Mouse (Mus musculus) spleen, adult 2 months (tissue): ENCODE data around the gene Zfp362. TPM values are rescaled to one million over a fixed set of nuclear protein-coding genes. Genes with fewer than 3 reads are reported as not detected.

Source experiments
- DNase-seq, 2 experiments: peaks; one replicate each; pipeline versions ENCODE4 v3.0.0 to v3.0.0-alpha.2; 2012 to 2021; ENCODE audit warnings: low spot score in 2 of 2, low read depth in 1 of 2
- H3K27ac ChIP-seq: fragments of 200-500 bp; 2 replicates; pipeline ENCODE4 v1.5.1; 2012; ENCODE audit warnings: low read length, inconsistent platforms; ENCODE audit not compliant: insufficient read depth
- H3K27me3 ChIP-seq: fragments of 200-500 bp; 2 replicates; pipeline ENCODE4 v1.6.1; 2012; ENCODE audit warnings: mild to moderate bottlenecking, moderate library complexity, low read length, inconsistent platforms; ENCODE audit not compliant: control insufficient read depth, insufficient read depth
- H3K36me3 ChIP-seq: fragments of 200-500 bp; 2 replicates; pipeline ENCODE4 v1.6.1; 2012; ENCODE audit warnings: mild to moderate bottlenecking, low read length, inconsistent platforms; ENCODE audit not compliant: control insufficient read depth, insufficient read depth
- H3K4me1 ChIP-seq: fragments of 200-500 bp; 2 replicates; pipeline ENCODE4 v1.6.1; 2011; ENCODE audit warnings: inconsistent platforms; ENCODE audit not compliant: control insufficient read depth, insufficient read depth, insufficient read length
- H3K4me3 ChIP-seq: fragments of 200-500 bp; 2 replicates; pipeline ENCODE4 v1.5.1; 2011; ENCODE audit warnings: mild to moderate bottlenecking, inconsistent platforms; ENCODE audit not compliant: insufficient read depth, insufficient read length; ENCODE audit errors: extremely low read depth
- CTCF ChIP-seq: fragments of 200-500 bp; IDR thresholded peaks from 2 replicates; pipeline ENCODE4 v1.5.1; 2011; ENCODE audit warnings: mild to moderate bottlenecking, inconsistent platforms; ENCODE audit not compliant: insufficient read depth, insufficient read length, insufficient replicate concordance; ENCODE audit errors: extremely low read depth
- POLR2A ChIP-seq: fragments of 200-500 bp; IDR thresholded peaks from 2 replicates; pipeline ENCODE4 v1.6.1; 2011; ENCODE audit warnings: low read depth, low read length, inconsistent platforms
- WGBS: fragments of 180-500 bp; shearing (Covaris S2); methylation state at CpG from one replicate; pipeline ENCODE4 v1.1.7; 2018; 5-methylcytosine and 5-hydroxymethylcytosine counted together
- polyA plus RNA-seq: library from polyadenylated mRNA; depleted of rRNA; stranded (reverse); fragments of >200 nt; gene quantifications from 2 replicates; pipeline ENCODE4 v1.2.3, GENCODE M21; 2012; rRNA removed

Gene Zfp362
- polyA plus RNA-seq = 52.7 and 69.3 TPM in 2 replicates

DNA sequence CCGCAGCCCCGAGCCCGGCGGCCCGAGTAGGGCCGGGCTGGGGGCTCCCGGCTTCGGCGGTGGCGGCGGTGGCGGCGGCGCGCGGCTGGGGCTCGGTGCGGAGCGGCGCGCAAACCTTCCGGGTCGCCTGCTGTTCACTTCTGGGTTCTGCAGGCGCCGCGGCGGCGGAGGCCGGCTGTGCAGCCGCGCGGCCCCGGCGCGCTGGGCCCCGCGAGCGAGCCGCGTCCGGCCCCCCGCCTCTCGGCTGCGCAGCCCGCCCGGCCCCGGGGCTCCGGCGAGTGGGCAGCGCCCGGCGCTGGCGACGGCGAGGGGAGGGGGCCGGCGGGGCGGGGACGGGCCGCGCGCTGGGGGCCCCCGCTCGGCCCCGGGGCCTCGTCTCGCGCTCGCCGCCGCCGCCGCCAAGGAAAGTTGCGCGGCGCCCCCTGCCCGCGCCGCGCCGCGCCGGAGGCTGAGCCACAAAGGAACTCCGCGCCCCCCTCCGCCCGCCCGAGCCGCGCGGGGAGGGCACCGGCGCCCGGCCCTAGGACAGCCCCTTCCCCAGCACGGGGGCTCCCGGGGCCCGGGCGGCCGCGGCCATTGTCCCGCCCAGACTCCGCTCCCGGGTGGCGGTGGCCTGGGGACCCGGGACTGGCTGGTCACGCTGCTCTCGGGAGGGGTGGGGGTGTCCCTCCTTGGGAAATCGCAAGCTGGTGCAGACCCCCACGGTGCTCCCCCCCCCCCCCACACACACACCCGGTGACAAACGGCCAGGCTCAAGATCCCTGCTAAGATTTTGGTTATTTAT, at the start of gene Zfp362:
Gene Zfp362, minus strand, starts transcription at position 3 of the 784 bp plus-strand sequence.
- peak in 1 of 2 experiments; percentile 55 for DNase-seq
- Histone ChIP-seq H3K4me3 (peak within 1 kb of the TSS; percentile 76), H3K4me1 (peaks cover 11% of the 10 kb centered on the region; the same call in 1 of the 2 replicates), H3K27me3 (no peaks in the 10 kb centered on the region), H3K36me3 (no peaks in the 10 kb centered on the region), H3K27ac (peak within 1 kb of the TSS; percentile 75)
- TF ChIP-seq POLR2A (no peak), CTCF (0 out of 2 replicates have a peak, but pooled peaks have one; percentile 7)
- WGBS = 11% methylated on average over 95 of the region's 111 CpGs

DNA sequence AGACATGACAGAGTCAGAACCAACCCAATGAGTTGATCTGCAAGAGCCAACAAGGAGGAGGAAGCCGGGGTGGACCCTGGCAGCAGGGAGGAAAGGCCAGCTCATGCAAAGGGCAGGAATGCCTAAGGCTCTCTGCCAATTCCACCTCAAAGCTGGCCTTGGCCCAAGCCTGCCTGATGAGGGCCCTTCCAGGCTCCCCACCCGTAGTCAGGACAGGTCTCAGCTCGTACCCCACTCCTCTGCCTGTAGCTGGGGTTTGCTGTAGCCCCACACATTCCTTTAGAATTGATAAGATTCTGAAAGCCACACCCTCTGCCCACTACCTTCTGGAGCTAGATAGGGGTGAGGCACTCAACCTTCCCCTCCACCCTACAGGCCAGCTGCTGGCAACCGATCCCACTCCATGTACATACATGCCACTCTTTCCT, 49.8 kb upstream of the Zfp362 start:
- TF ChIP-seq POLR2A (no peak), CTCF (no peak)
- DNase-seq = no peak
- no peaks in the 10 kb centered on the region for H3K4me1 ChIP-seq
- no peak overlapping the region for H3K27ac ChIP-seq
- 76% methylated on average over 4 of the region's 4 CpGs for WGBS
- H3K27me3 ChIP-seq = no peaks in the 10 kb centered on the region
- H3K36me3 ChIP-seq = no peaks in the 10 kb centered on the region
- no peak overlapping the region for H3K4me3 ChIP-seq

DNA sequence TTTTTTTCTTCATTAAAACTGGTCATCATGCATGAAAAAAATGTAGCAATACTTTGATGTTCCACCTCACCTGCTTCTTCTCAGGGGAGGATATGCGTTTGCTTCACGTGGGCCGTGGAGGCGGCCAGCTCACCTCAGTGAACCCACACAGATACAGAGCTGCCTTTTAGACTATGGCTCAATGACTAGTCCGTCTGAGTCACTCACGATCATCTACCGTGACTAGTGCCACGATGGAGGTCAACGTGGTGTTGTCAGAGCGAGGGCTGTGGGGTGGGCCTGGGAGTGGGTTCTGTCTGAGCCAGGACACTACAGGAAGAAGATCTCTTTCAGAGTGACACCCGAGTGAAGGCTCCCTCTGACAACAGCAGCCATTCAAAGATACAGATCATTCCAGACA, 47.3 kb upstream of the Zfp362 start:
- Histone ChIP-seq H3K27ac (no peak overlapping the region), H3K36me3 (no peaks in the 10 kb centered on the region), H3K4me1 (no peaks in the 10 kb centered on the region), H3K27me3 (no peaks in the 10 kb centered on the region), H3K4me3 (no peak overlapping the region)
- no peak for DNase-seq
- TF ChIP-seq POLR2A = no peak
- no peak for TF ChIP-seq CTCF
- WGBS = 90% methylated on average over 11 of the region's 11 CpGs

- WGBS = 88% methylated on average over 12 of the region's 12 CpGs
- DNase-seq = no peak
- TF ChIP-seq CTCF = no peak
- Histone ChIP-seq H3K4me3 (no peak overlapping the region), H3K27me3 (no peaks in the 10 kb centered on the region), H3K27ac (no peak overlapping the region), H3K36me3 (no peaks in the 10 kb centered on the region), H3K4me1 (no peaks in the 10 kb centered on the region)
These were observed 46.5 kb upstream of the Zfp362 start for GRCm38 (mm10) chr4:128852266-128852887.

- Histone ChIP-seq H3K4me1 (no peaks in the 10 kb centered on the region), H3K27ac (no peak overlapping the region), H3K36me3 (no peaks in the 10 kb centered on the region), H3K27me3 (no peaks in the 10 kb centered on the region), H3K4me3 (no peak overlapping the region)
- WGBS = 81% methylated on average over 7 of the region's 7 CpGs
- no peak for DNase-seq
- TF ChIP-seq POLR2A (no peak), CTCF (no peak)
These were observed 43.8 kb upstream of the Zfp362 start for GRCm38 (mm10) chr4:128849686-128850085.

DNA sequence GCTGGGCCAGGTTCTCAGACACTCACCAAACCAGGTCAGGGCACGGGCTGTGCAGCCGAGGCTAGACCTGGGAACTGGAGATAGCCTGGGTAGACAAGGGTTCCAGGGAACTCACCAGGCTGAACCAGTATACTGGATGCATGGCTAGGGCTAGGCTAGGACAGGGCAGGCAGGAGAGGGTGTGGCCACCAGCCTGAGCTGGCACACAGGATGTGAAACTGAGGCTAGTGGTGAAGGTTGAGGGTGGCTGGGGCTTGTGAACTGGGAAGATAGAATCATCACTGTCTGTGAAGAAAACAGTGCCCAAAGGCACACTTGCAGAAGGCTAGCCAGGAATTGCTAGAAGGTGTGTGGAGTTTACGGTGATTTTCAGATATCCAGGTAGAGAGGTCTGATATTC, 43.1 kb upstream of the Zfp362 start:
- WGBS = 87% methylated on average over 3 of the region's 3 CpGs
- no peak overlapping the region for H3K27ac ChIP-seq
- no peaks in the 10 kb centered on the region for H3K4me1 ChIP-seq
- no peaks in the 10 kb centered on the region for H3K36me3 ChIP-seq
- H3K4me3 ChIP-seq = no peak overlapping the region
- no peak for DNase-seq
- H3K27me3 ChIP-seq = no peaks in the 10 kb centered on the region
- TF ChIP-seq CTCF = no peak
- no peak for TF ChIP-seq POLR2A
